Comparison of ENCODE assay signal across 9 mouse cellular contexts in the genomic region with DNA sequence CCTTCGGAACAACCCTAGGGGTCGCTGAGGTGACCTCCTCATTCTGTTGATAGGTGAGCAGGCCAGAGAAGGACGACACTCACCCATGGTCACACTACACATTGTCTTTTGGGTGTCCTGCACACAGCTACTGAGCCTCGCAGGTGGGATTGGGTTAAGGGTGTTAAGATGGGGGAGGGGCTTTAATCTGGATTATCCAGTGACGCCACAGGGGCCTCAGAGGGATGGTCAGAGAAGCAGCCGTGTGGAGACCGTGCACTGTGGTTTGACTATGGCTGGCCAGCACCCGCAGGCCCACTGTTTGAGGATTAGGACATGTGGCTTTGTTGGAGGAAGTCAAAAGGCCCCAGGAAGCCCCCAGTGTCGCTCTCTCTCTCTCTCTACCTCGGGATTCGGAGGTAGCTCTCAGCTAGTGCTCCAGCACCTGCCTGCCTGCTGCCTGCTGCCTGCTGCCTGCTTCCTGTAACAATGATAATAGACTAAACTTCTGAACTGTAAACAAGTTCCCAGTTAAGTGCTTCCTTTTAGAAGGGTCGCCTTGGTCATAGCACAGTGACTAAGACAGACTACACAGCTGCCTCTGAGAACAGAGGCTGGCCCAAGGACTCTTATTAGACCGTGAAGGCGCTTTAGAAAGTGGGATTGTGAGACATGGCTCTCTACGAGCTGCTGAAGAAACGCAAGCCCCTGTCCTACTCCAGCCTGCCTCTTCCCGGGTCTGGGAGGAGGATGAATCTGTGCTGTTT. TPM values are rescaled to one million over a fixed set of nuclear protein-coding genes. Genes with fewer than 3 reads are reported as not detected.
DNase-seq lines count a peak whose midpoint lies in the region; ATAC-seq lines count a peak whose summit lies in the region.
"Had no signal": no experiment of that assay in that cellular context is flagged by ENCODE, and none has a peak within 500 bp of the region (broad histone marks: within the 10 kb centered on the region; RNA-seq: fewer than 3 reads in every experiment).

No protein-coding gene starts in this region.

- no peak for ATAC-seq in heart, embryonic 14.5 days (ENCODE audit: insufficient number of reproducible peaks, insufficient read depth, low FRiP score, low read depth)
- no peak for ATAC-seq in midbrain, embryonic 13.5 days
- ATAC-seq in midbrain, embryonic 15.5 days (replicated peaks): no peak
- no peak for ATAC-seq in liver, embryonic 13.5 days (ENCODE audit: low read depth)

- WGBS in heart, embryonic 14.5 days: 46% methylated on average over 17 of the region's 17 CpGs
- WGBS in midbrain, embryonic 13.5 days: 17% methylated on average over 17 of the region's 17 CpGs
- 24% methylated on average over 17 of the region's 17 CpGs for WGBS in midbrain, embryonic 15.5 days
- WGBS in liver, embryonic 13.5 days (ENCODE audit: insufficient replicate concordance): 37% methylated on average over 17 of the region's 17 CpGs

- no peaks in the 10 kb centered on the region for H3K9me3 ChIP-seq in heart, embryonic 14.5 days (ENCODE audit: control insufficient read depth, low read length)
- H3K9me3 ChIP-seq in midbrain, embryonic 13.5 days: no peaks in the 10 kb centered on the region
- no peaks in the 10 kb centered on the region for H3K9me3 ChIP-seq in midbrain, embryonic 15.5 days
- no peaks in the 10 kb centered on the region for H3K9me3 ChIP-seq in liver, embryonic 13.5 days (replicated peaks)

- no peak for DNase-seq in heart, postnatal 10 days
- DNase-seq in liver, embryonic 13.5 days: no peak
- peak; percentile 66 for DNase-seq in thymus, postnatal 0 days (ENCODE audit: low spot score)
- no peak for DNase-seq in urinary bladder, postnatal 25 days (ENCODE audit: low spot score)
- DNase-seq in ovary, postnatal 10 days (ENCODE audit: low spot score): no peak
- DNase-seq: adrenal gland, postnatal 25 days had no signal

- peak overlapping the region; percentile 21; the same call in 1 of the 2 replicates for H3K9ac ChIP-seq in heart, embryonic 14.5 days (ENCODE audit: low read length)
- H3K9ac ChIP-seq in midbrain, embryonic 13.5 days (replicated peaks): no peak overlapping the region
- no peak overlapping the region for H3K9ac ChIP-seq in midbrain, embryonic 15.5 days
- H3K9ac ChIP-seq in liver, embryonic 13.5 days: peak overlapping the region; percentile 59; the same call in 1 of the 2 replicates

- intact Hi-C loops in heart, postnatal 10 days (cut with DNase I): no loop called here

- H3K4me2 ChIP-seq in heart, embryonic 14.5 days (ENCODE audit: low read length): no peak overlapping the region
- H3K4me2 ChIP-seq in midbrain, embryonic 13.5 days (replicated peaks): no peak overlapping the region
- no peak overlapping the region for H3K4me2 ChIP-seq in midbrain, embryonic 15.5 days
- no peak overlapping the region for H3K4me2 ChIP-seq in liver, embryonic 13.5 days

- peaks cover 29 to 45% of the 10 kb centered on the region in 2 experiments for H3K4me1 ChIP-seq in heart, embryonic 14.5 days (ENCODE audit: control insufficient read depth in 2 of 2, insufficient read depth in 2 of 2, low read length in 2 of 2)
- H3K4me1 ChIP-seq in midbrain, embryonic 13.5 days (replicated peaks): peaks cover 22% of the 10 kb centered on the region
- H3K4me1 ChIP-seq in midbrain, embryonic 15.5 days: peaks cover 10% of the 10 kb centered on the region
- peaks cover 99% of the 10 kb centered on the region for H3K4me1 ChIP-seq in liver, embryonic 13.5 days (replicated peaks)

- H3K27me3 ChIP-seq in heart, embryonic 14.5 days (ENCODE audit: control insufficient read depth, insufficient read depth, low read length): no peaks in the 10 kb centered on the region
- no peaks in the 10 kb centered on the region for H3K27me3 ChIP-seq in midbrain, embryonic 13.5 days
- no peaks in the 10 kb centered on the region for H3K27me3 ChIP-seq in midbrain, embryonic 15.5 days (replicated peaks)
- no peaks in the 10 kb centered on the region for H3K27me3 ChIP-seq in liver, embryonic 13.5 days

- H3K36me3 ChIP-seq in heart, embryonic 14.5 days (ENCODE audit: control insufficient read depth, insufficient read depth, low read length): peaks cover 16% of the 10 kb centered on the region
- no peaks in the 10 kb centered on the region for H3K36me3 ChIP-seq in midbrain, embryonic 13.5 days
- H3K36me3 ChIP-seq in midbrain, embryonic 15.5 days (replicated peaks): no peaks in the 10 kb centered on the region
- H3K36me3 ChIP-seq in liver, embryonic 13.5 days: peaks cover 77% of the 10 kb centered on the region

- no peak overlapping the region for H3K4me3 ChIP-seq in heart, embryonic 14.5 days (ENCODE audit: control insufficient read depth in 1 of 2, insufficient read depth in 1 of 2, low read depth in 1 of 2, low read length in 2 of 2)
- no peak overlapping the region for H3K4me3 ChIP-seq in midbrain, embryonic 13.5 days (replicated peaks)
- H3K4me3 ChIP-seq in midbrain, embryonic 15.5 days: no peak overlapping the region
- no peak overlapping the region for H3K4me3 ChIP-seq in liver, embryonic 13.5 days (replicated peaks)

- peak overlapping the region in 1 of 2 experiments; percentile 56; a peak in 1 of 4 replicates for H3K27ac ChIP-seq in heart, embryonic 14.5 days (replicated peaks in 1 of 2; ENCODE audit: control insufficient read depth in 1 of 2, insufficient read depth in 1 of 2, low read depth in 2 of 2, low read length in 2 of 2)
- peak overlapping the region; percentile 25; the same call in 1 of the 2 replicates for H3K27ac ChIP-seq in midbrain, embryonic 13.5 days
- H3K27ac ChIP-seq in midbrain, embryonic 15.5 days: no peak overlapping the region
- H3K27ac ChIP-seq in liver, embryonic 13.5 days: peak overlapping the region; percentile 90

RNA-seq across cellular contexts. Expression of gene Ldlrap1, which starts 14.1 kb away (rescaled TPM):
- polyA plus RNA-seq in heart, embryonic 14.5 days (2014; fragmentation: Nextera tagmentation; extraction: Ambion mirVana): 10.7 and 12.3 TPM in 2 replicates
- 10 to 100 TPM; 21.8 to 24.3 TPM for total RNA-seq in heart, postnatal 10 days (2021)
- polyA plus RNA-seq in midbrain, embryonic 13.5 days (2015; fragmentation: Nextera tagmentation; extraction: Ambion mirVana): 2.4 and 3.4 TPM in 2 replicates
- polyA plus RNA-seq in midbrain, embryonic 15.5 days (2015; fragmentation: Nextera tagmentation; extraction: Ambion mirVana): 2.7 and 3.0 TPM in 2 replicates
- 20.3 and 23.1 TPM in 2 replicates for polyA plus RNA-seq in liver, embryonic 13.5 days (2015; fragmentation: Nextera tagmentation; extraction: Ambion mirVana)
- 16.1 and 16.6 TPM in 2 replicates for polyA plus RNA-seq in thymus, postnatal 0 days (2015; fragmentation: Nextera tagmentation; extraction: Ambion mirVana)

RNA-seq across cellular contexts. Expression of gene Man1c1, which starts 49.6 kb away (rescaled TPM):
- polyA plus RNA-seq in heart, embryonic 14.5 days (2014; fragmentation: Nextera tagmentation; extraction: Ambion mirVana): 7.8 TPM in 2 replicates
- total RNA-seq in heart, postnatal 10 days (2021): 10 to 100 TPM; 32.0 to 37.7 TPM
- 1.9 and 2.4 TPM in 2 replicates for polyA plus RNA-seq in midbrain, embryonic 13.5 days (2015; fragmentation: Nextera tagmentation; extraction: Ambion mirVana)
- polyA plus RNA-seq in midbrain, embryonic 15.5 days (2015; fragmentation: Nextera tagmentation; extraction: Ambion mirVana): 3.8 and 4.3 TPM in 2 replicates
- polyA plus RNA-seq in liver, embryonic 13.5 days (2015; fragmentation: Nextera tagmentation; extraction: Ambion mirVana): 1.2 and 1.3 TPM in 2 replicates
- polyA plus RNA-seq in thymus, postnatal 0 days (2015; fragmentation: Nextera tagmentation; extraction: Ambion mirVana): 0.91 and 1.2 TPM in 2 replicates

Comparison
In these comparisons a context has a peak if more than half of its experiments do, and no peak if none do; other contexts are left out.
1. H3K9ac ChIP-seq: peak in heart, embryonic 14.5 days (single experiment) and liver, embryonic 13.5 days (single experiment); none in midbrain, embryonic 13.5 days (single experiment) and midbrain, embryonic 15.5 days (single experiment).